Mouse (Mus musculus) right cerebral cortex, postnatal 4 days (tissue): ENCODE data around the gene Mapk12.

Experiments
- DNase-seq: peaks from one replicate; pipeline ENCODE4 v3.0.0-alpha.2; 2022

Mapk12 gene

GRCm38 (mm10) chr15:89140659-89141252, at the start of gene Mapk12:
TSS of gene Mapk12 (minus strand) at chr15:89140703.
- no peak for DNase-seq

DNA sequence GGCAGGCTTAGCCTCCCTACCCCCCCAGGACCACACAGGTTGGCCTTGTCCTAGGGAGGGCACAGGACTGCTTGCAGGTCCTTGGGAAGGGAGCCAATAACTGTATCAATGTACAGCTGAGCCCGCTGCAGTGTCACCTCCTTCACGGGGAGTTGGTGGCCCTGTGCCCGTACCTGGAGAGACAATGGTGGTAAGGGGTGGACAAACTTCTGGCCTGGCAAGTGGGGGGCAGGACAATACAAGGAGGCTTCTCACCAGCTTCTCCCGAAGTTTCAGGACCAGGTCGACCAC, 44.4 kb upstream of the Mapk12 start:
- DNase-seq, result no peak

GRCm38 (mm10) chr15:89184141-89184936, 43.8 kb upstream of the Mapk12 start:
- DNase-seq, result no peak

DNA sequence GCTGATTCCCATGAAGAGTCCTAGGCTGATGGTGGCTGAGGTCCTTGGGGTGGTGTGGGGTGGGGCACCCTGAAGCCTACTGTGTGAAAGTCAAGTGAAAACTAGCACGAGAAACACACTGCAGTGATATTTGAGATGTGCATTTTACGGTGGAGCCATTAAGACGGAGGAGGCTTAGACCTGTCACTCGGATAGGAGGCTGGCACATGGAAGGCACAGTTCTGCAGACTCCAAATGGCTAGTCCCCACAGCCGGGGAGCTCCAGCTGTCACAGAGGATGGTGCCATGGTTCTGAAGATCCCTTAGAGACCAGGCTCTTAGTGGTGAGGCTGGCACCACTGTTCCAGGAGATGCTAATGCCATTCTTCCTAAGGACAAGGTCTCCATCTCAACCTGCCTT, 42.3 kb upstream of the Mapk12 start:
- no peak for DNase-seq

DNA sequence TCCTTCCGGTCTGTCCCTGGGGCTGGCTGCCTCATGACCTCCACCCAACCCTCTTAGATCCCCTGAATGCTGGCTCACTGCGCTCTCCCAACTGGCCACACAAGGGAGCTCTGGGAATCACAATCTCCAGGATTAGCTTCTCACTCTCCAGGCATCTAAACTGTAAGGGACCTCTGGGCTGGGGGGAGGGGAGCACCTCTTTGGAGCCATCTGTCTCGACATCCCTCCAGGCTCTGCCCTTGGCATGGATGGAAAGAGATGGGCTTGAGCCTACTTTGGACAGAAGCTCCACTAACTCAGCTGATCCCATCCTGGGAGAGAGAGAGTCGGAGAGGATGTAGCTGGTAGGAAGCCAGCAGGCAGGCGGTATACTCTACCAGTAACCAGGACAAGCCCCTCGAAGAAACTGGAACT, 41.8 kb upstream of the Mapk12 start:
- no peak for DNase-seq

DNA sequence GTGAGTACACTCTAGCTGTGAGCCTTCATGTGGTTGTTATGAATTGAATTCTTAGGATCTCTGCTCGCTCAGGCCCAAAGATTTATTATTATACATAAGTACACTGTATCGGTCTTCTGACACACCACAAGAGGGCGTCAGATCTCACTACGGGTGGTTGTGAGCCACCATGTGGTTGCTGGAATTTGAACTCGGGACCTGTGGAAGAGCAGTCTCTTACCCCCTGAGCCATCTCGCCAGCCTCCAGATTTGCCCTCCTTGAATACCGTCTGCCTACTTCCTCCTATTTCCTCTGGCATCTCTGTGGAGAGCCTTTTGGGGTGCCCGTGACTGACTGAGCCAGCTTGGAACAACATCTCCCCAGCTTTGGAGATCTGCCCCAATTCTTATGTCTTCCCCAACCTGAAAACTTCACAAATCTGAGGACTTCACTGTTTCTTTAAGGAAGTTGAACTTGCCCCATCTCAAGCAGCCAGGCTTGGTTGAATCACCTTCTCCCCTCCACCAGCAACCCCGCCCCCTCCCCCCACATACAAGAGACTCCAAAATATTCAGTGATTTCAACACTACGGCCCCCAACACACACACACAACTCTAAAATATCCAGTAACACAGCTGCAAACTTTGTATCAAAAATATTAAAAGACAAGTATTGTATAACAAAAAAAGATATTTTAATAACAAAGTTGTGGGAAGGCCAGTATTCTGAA, 41.2 kb upstream of the Mapk12 start:
- no peak for DNase-seq

DNA sequence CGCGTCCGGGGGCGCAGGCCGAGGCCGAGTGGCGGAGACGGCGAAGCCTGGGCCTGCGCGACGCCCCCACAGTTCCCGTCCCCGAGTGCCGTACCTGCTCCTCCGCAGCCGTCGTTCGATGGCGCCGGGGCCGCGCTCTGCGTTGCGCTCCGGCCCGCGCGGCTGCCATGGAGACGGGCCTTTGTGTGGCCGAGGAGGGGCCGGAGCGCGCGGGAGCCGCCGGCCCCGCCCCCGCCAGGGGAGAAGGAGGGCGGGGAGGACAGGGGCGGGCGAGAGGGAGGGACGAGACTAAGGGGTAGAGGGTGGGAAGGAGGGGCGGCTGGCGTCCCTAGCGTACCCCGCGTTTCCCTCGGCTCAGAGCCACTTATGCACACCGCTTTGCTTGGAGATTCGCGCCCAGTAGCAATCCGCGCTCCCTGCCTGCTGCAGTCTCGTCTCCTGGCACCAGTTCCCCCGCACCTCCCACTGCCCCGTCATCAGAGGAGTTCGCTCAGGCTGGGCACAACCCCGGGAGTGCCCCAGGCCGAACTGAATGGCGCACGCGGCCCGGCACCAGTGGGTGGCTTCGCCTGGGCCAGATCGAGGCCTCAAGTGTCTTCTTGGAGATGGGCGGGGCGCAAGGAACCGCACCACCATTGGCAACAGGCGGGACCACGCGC, 40.2 kb upstream of the Mapk12 start, which contains the start of gene Plxnb2:
Plxnb2 (minus strand) TSS at position 218 of the 659 bp plus-strand sequence.
- DNase-seq, result peak; percentile 78

DNA sequence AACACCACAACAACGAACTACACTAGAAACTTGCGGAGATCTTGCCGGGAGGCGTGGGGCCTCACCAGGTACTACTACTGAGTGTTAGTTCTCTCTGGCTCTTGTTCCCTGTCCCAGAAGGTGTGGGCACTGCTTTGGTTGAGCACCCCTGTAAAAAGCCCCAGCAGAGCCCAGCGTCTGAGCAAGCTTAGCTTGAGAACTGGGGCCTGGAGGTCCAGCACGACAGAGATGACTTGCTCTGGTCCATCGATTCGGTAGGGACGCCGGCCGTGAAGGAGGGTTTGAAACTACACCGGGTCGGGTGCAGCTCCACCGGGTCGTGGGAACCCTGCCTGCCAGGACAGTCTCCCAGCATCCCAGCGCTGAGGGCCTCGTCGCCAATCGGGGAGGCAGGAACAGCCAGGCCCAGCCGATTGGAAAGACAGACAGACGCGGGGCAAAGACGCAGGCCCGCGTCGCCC, 39.6 kb upstream of the Mapk12 start:
- DNase-seq, result peak; percentile 56

GRCm38 (mm10) chr15:89179630-89179964, 39.1 kb upstream of the Mapk12 start:
- no peak for DNase-seq

- peak; percentile 54 for DNase-seq
Observed at GRCm38 (mm10) chr15:89178954-89179629, 38.6 kb upstream of the Mapk12 start.

- DNase-seq, result no peak
Observed at GRCm38 (mm10) chr15:89178260-89178860, 37.9 kb upstream of the Mapk12 start.

DNA sequence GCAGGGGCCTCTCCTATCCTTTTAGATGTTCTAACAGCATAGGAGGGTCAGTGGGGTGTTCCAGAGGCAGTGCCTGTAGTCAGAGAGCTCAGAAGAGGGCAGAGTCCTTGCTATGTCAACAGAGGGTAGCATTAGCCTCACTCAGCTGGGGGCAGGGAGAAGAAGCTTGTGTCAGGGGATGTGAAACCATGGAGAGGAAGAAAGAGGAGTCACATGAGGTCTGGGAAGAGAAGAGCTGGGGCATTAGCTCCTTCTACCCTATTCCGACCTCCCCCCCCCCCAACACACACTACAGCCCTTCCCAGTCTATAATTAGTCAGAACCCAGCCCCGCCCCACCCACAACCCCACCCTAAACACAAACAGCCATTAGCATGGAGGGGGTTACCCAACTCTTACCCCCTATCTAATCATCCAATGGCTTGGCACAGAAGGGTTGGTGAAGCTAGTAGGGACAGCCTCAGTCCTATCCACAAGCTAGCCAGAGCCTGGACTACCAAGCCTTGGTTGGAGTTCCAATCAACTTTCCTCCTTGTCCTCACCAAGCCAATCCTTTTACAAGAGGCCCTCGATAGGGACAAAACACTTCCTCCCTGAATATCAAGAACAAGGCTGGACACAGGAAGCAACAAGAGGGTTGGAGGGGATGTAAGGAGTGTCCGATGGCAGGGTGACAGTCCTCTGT, 37.2 kb upstream of the Mapk12 start:
- no peak for DNase-seq

DNA sequence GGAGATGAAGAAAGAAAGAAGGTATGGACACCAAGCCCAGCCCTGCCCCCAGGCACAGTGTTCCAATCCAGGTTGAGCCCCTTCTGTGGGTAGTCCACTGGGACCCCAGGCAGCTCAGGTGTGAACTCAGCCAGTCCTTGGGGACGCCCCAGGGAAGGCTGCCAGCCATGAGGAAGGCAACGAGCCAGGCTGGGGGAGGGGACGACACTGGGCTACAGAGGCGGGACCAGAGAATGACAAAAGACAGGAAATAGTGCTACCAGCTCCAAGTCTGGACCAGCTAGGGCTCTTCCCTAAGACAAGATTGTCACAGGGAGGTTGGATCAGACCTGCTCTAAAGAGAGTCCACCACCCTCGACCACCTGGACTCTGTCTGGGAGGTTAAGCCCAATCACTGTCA, 36.6 kb upstream of the Mapk12 start:
- DNase-seq, result peak; percentile 63

- DNase-seq, result no peak
Observed at GRCm38 (mm10) chr15:89175411-89176155, 35.1 kb upstream of the Mapk12 start.

DNA sequence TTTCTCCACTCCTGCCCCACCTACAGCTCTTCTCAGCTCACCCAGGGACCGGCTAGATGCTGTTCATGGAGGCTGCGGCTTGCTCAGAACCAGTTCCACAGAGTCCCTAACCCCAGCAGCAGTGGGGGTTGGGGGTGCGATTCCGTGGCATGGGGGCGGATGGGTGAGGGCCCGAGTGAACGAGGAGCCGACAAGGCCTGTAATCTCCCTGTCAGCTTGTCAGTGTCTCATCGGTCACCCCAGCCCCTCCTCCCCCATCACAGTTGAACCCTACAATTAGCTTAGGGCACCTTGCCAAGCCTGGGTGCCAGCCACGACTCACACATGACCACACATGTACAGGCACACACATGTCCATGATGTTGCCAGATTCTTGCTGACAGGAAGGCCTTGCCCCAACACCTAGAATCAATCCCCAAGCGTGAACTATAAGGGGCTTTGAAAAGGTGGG, 34.4 kb upstream of the Mapk12 start:
- no peak for DNase-seq

DNA sequence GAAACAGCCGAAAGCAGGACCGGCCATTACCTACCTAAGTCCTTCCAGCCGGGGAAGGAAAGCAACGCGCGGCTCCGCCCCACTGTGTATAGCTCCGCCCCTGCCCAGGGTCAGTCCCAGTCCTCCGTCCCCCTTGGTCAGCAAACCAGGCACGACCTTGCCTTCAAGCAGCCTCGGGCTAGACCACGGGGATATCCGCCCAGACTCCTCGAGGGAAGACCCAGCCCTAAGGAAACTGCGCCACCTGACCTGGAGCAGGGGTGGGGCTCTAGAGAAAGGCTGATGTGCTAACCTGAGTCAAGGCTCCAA, 33.4 kb upstream of the Mapk12 start:
- no peak for DNase-seq

DNA sequence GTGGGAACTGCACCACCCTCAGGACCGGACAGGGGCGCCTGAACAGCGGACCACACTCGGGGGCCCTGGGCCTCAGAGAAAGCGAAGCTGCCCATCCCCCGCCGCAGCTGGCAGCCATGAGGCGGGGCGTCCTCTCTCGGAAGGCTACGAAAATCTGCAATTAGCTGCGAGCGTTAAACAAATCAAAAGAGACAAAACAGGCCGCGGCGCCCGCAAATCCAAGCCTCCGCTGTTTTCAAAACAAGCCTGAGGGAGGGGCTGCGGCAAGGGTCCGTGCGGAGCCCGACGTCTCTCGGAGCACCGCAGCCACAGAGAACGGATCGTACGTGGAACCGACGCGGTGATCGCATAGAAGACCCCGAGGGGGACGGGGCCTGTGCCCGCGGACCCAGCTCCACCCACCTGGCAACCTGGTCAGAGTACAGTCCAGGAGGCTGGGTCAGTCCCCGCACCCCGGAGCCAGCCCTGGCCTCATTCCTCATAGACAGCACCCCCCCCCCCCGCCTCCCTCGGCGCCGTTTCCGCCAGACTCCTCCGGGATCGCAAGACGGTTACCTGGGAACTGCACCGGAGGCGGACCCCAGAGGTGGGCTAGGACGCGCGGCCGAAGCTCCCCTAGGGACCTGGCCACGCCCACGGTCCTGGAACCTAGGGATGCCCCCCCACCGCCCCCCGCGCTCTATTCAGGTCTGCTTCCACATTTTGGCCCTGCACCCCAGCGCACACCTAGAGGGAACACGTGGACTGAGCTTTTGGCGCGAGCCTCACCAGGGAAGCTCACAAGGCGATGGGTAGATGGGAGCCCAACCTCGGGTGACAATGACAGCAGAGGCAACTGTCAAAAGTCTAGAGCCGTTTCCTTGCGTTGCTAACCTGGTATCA, 32.8 kb upstream of the Mapk12 start:
- DNase-seq, result peak; percentile 71

- no peak for DNase-seq
Observed at GRCm38 (mm10) chr15:89172276-89172935, 31.9 kb upstream of the Mapk12 start.

GRCm38 (mm10) chr15:89171526-89172051, 31.1 kb upstream of the Mapk12 start:
- DNase-seq, result no peak
